Mouse (Mus musculus) lung, adult 2 months (tissue): ENCODE measurements around the gene Stk19.
"Not testable (repeated sequence)": the region's sequence is repeated elsewhere in the genome, so short reads cannot be mapped to it uniquely, and the experiment has no call there.

ENCODE experiments used
- CTCF ChIP-seq: fragments of 200-500 bp; IDR thresholded peaks from 2 replicates; pipeline ENCODE4 v1.5.1; 2011; ENCODE audit warnings: mild to moderate bottlenecking, low read length, control low read depth; ENCODE audit not compliant: insufficient read depth
- POLR2A ChIP-seq: fragments of 200-500 bp; IDR thresholded peaks from 2 replicates; pipeline ENCODE4 v1.6.1; 2011; ENCODE audit warnings: low read depth, mild to moderate bottlenecking, control low read depth, low read length, borderline replicate concordance; ENCODE audit errors: extremely low read depth

- TF ChIP-seq POLR2A, CTCF: not testable (repeated sequence)
These were observed 33.4 kb downstream of the Stk19 start for GRCm38 (mm10) chr17:34803367-34803766.
